Mouse (Mus musculus): Measurements from ENCODE around the gene Rpl19. TPM values are rescaled to one million over a fixed set of nuclear protein-coding genes. Genes with fewer than 3 reads are reported as not detected.

Rpl19 gene
- polyA plus RNA-seq, 1 experiment from 2014 or later, result 710 TPM

- H3K27ac ChIP-seq, result no peak overlapping the region
- H3K9me3 ChIP-seq, result no peaks in the 10 kb centered on the region
- H3K4me3 ChIP-seq (replicated peaks), result no peak overlapping the region
- peaks cover 12% of the 10 kb centered on the region for H3K4me1 ChIP-seq (replicated peaks)
- ATAC-seq, result no peak
- WGBS, result 64% methylated on average over 6 of the region's 6 CpGs
- no peak overlapping the region for H3K9ac ChIP-seq (replicated peaks)
- H3K4me2 ChIP-seq (replicated peaks), result no peak overlapping the region
- no peaks in the 10 kb centered on the region for H3K36me3 ChIP-seq
- 0 out of 2 replicates have a peak, but pooled peaks cover 4% of the 10 kb centered on the region for H3K27me3 ChIP-seq
Measured at GRCm38 (mm10) chr11:98061904-98062562, 35.5 kb downstream of the Rpl19 start.

GRCm38 (mm10) chr11:98066201-98066600 lies 39.7 kb downstream of the Rpl19 start:
- WGBS, result 91% methylated on average over 12 of the region's 12 CpGs
- Histone ChIP-seq H3K9ac (replicated peaks) (no peak overlapping the region), H3K9me3 (no peaks in the 10 kb centered on the region), H3K4me3 (replicated peaks) (no peak overlapping the region), H3K27me3 (no peaks in the 10 kb centered on the region), H3K4me2 (replicated peaks) (no peak overlapping the region), H3K27ac (no peak overlapping the region), H3K36me3 (no peaks in the 10 kb centered on the region), H3K4me1 (replicated peaks) (no peaks in the 10 kb centered on the region)
- no peak for ATAC-seq

- Histone ChIP-seq H3K9me3 (no peaks in the 10 kb centered on the region), H3K27me3 (no peaks in the 10 kb centered on the region), H3K36me3 (no peaks in the 10 kb centered on the region), H3K9ac (replicated peaks) (no peak overlapping the region), H3K27ac (no peak overlapping the region), H3K4me2 (replicated peaks) (no peak overlapping the region), H3K4me1 (replicated peaks) (no peaks in the 10 kb centered on the region), H3K4me3 (replicated peaks) (no peak overlapping the region)
- ATAC-seq, result no peak
- 96% methylated on average over 21 of the region's 21 CpGs for WGBS
Measured at GRCm38 (mm10) chr11:98067255-98067654, 40.7 kb downstream of the Rpl19 start.

GRCm38 (mm10) chr11:98073442-98073841 lies 46.9 kb downstream of the Rpl19 start:
- Histone ChIP-seq H3K9ac (replicated peaks) (no peak overlapping the region), H3K27me3 (no peaks in the 10 kb centered on the region), H3K36me3 (no peaks in the 10 kb centered on the region), H3K4me1 (replicated peaks) (no peaks in the 10 kb centered on the region), H3K9me3 (no peaks in the 10 kb centered on the region), H3K4me3 (replicated peaks) (no peak overlapping the region), H3K4me2 (replicated peaks) (no peak overlapping the region), H3K27ac (no peak overlapping the region)
- WGBS, result 90% methylated on average over 4 of the region's 4 CpGs
- ATAC-seq, result no peak

- no peak overlapping the region for H3K4me2 ChIP-seq (replicated peaks)
- WGBS, result 19% methylated on average over 13 of the region's 13 CpGs
- no peaks in the 10 kb centered on the region for H3K9me3 ChIP-seq
Measured at GRCm38 (mm10) chr11:98075195-98075808, 48.8 kb downstream of the Rpl19 start.

GRCm38 (mm10) chr11:98077086-98077485 lies 50.6 kb downstream of the Rpl19 start:
- H3K27ac ChIP-seq, result no peak overlapping the region
- 86% methylated on average over 8 of the region's 8 CpGs for WGBS
- H3K9ac ChIP-seq (replicated peaks), result no peak overlapping the region
- no peak overlapping the region for H3K4me2 ChIP-seq (replicated peaks)
- no peaks in the 10 kb centered on the region for H3K9me3 ChIP-seq
- H3K4me1 ChIP-seq (replicated peaks), result no peaks in the 10 kb centered on the region
- ATAC-seq, result no peak
- peaks cover 5% of the 10 kb centered on the region for H3K36me3 ChIP-seq
- no peak overlapping the region for H3K4me3 ChIP-seq (replicated peaks)
- no peaks in the 10 kb centered on the region for H3K27me3 ChIP-seq

More at GRCm38 (mm10) chr11:98075195-98075808, 48.8 kb downstream of the Rpl19 start:
- no peak overlapping the region for H3K27ac ChIP-seq
- no peak overlapping the region for H3K4me3 ChIP-seq (replicated peaks)
- H3K9ac ChIP-seq (replicated peaks), result no peak overlapping the region
- H3K27me3 ChIP-seq, result no peaks in the 10 kb centered on the region
- ATAC-seq, result peak; percentile 67
- H3K4me1 ChIP-seq (replicated peaks), result no peaks in the 10 kb centered on the region
- no peaks in the 10 kb centered on the region for H3K36me3 ChIP-seq

Small RNAs within 50 kb of the gene (microRNA-seq; reads per million reads assigned to microRNA genes)
- not detected for gene Gm27597

Other genes starting within 250 kb of the Rpl19 start
- 363 and 377 TPM in 2 replicates for gene Rpl23, start 244.3 kb upstream of the Rpl19 start, polyA plus RNA-seq (2015; fragmentation: Nextera tagmentation; extraction: Ambion mirVana)
- 136 and 137 TPM in 2 replicates for gene Lasp1, start 227.7 kb upstream of the Rpl19 start, polyA plus RNA-seq (2015; fragmentation: Nextera tagmentation; extraction: Ambion mirVana)
- 23.2 and 24.8 TPM in 2 replicates for gene B230217C12Rik, start 185.9 kb upstream of the Rpl19 start, polyA plus RNA-seq (2015; fragmentation: Nextera tagmentation; extraction: Ambion mirVana)
- gene Fbxo47, start 142.6 kb upstream of the Rpl19 start, polyA plus RNA-seq (2015; fragmentation: Nextera tagmentation; extraction: Ambion mirVana), result 0.59 and 0.74 TPM in 2 replicates
- gene Plxdc1, start 40.3 kb upstream of the Rpl19 start, polyA plus RNA-seq (2015; fragmentation: Nextera tagmentation; extraction: Ambion mirVana), result 0.38 and 0.63 TPM in 2 replicates
- gene Arl5c, start 30.5 kb upstream of the Rpl19 start, polyA plus RNA-seq (2015; fragmentation: Nextera tagmentation; extraction: Ambion mirVana), result 8.0 and 10.5 TPM in 2 replicates
- 49.8 and 51.8 TPM in 2 replicates for gene Cacnb1, start 3.7 kb upstream of the Rpl19 start, polyA plus RNA-seq (2015; fragmentation: Nextera tagmentation; extraction: Ambion mirVana)
- 1.6 and 1.7 TPM in 2 replicates for gene Stac2, start 26.8 kb downstream of the Rpl19 start, polyA plus RNA-seq (2015; fragmentation: Nextera tagmentation; extraction: Ambion mirVana)
- 27.0 and 33.7 TPM in 2 replicates for gene Fbxl20, start 123.7 kb downstream of the Rpl19 start, polyA plus RNA-seq (2015; fragmentation: Nextera tagmentation; extraction: Ambion mirVana)
- gene Med1, start 166.6 kb downstream of the Rpl19 start, polyA plus RNA-seq (2015; fragmentation: Nextera tagmentation; extraction: Ambion mirVana), result 74.3 and 75.7 TPM in 2 replicates
- gene Cdk12, start 176.3 kb downstream of the Rpl19 start, polyA plus RNA-seq (2015; fragmentation: Nextera tagmentation; extraction: Ambion mirVana), result 12.2 and 12.9 TPM in 2 replicates